Mouse (Mus musculus): ENCODE measurements at regions not wholly inside any gene's neighbourhood (a gene's known extent, or its start where the extent isn't known, plus 50 kb on each side); places are given as distances from the start of the nearest gene placed in this dataset.
A peak's percentile ranks its signal among the peaks of the same experiment; 100 is the strongest.

DNA sequence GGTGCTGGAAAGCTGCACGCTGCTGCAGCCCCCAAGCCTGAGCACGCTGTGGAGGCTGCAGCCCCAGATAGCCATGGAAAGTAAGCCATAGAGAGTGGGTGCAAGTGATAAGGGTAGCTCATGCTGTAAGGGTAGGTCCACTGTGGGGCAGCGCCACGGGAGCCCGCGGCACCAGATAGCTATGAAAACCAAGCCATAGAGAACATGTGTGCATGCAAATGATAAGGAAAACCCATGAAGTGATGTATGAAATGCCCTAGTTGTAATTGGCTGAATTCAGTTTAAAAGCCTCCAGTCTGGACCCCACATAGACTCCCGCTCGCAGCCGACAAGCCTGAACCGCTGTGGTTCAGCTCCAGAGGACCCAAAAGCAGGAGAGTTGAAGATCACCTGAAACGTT is 58.8 kb upstream of the L3mbtl3 start:
- no peak for DNase-seq (ENCODE audit: low spot score in 2 of 2)

DNA sequence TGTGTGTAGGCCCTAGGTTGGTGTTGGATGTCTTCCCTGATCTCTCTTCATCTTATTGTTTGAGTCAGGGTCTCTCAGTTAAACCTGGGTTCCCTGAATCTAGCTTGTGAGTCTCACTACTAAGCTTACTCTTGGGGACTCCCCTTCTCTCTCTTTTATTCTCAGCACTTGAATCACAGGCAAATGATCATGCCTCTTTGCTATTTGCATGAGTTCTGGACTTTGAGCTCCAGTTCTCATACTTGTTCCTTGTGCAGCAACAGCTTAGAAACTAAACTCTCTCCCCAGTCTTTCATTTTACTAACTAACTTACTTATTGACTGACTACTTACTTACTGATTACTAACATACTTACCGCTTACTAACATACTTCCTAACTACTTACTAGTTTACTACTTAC is 64.9 kb upstream of the L3mbtl3 start:
- DNase-seq (ENCODE audit: low spot score in 2 of 2) = no peak

DNA sequence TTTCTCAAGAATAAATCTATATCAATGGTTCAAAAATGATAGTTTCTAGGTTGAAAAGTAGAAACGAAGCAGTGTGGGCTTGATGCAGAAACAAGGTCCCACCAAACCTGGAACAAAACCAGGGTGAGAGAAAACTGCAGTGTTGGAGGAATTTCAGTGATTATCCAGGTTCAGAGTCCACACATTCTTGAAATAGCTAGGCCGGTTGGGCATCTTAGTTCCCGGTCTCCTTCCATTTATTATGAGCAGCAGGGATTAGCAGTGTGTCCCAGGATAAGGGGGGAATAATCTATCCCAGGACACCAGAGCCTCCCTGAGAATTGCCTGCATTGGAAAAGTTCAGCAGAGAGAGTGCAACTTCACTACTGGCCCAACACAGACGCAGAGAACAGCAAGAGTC is 108.5 kb upstream of the L3mbtl3 start:
- DNase-seq (ENCODE audit: low spot score in 2 of 2) = no peak

DNA sequence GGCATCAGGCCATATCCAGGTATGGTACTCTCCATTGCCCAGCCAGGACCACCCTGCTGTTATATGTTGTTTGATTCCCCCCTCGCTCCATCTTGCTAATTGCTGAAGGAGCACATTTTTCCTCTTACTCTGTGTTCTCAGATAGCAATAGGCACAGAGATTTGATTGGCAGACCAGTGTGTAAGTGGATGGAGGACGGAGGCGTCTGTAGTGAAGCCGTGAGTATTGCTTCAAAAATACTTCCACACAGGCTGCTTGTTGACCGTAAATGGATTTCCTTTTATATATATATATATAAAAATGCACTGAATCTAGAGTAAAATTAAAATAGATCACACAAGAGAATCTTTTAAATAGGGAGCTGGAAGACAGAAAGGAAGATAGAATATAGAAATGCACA is 115.6 kb upstream of the L3mbtl3 start:
- DNase-seq (ENCODE audit: low spot score in 2 of 2) = no peak

- no peak for DNase-seq (ENCODE audit: low spot score in 2 of 2)
These were observed 116.4 kb upstream of the L3mbtl3 start for GRCm38 (mm10) chr10:26492146-26492545.

- DNase-seq (ENCODE audit: low spot score in 2 of 2) = no peak
These were observed 117.2 kb upstream of the L3mbtl3 start for GRCm38 (mm10) chr10:26492856-26493484.

GRCm38 (mm10) chr10:26493801-26494200 is 118.0 kb upstream of the L3mbtl3 start:
- DNase-seq (ENCODE audit: low spot score in 2 of 2) = no peak

GRCm38 (mm10) chr10:26494380-26494781 is 118.6 kb upstream of the L3mbtl3 start:
- peak; percentile 50 to 55 for DNase-seq (ENCODE audit: low spot score in 2 of 2)

DNA sequence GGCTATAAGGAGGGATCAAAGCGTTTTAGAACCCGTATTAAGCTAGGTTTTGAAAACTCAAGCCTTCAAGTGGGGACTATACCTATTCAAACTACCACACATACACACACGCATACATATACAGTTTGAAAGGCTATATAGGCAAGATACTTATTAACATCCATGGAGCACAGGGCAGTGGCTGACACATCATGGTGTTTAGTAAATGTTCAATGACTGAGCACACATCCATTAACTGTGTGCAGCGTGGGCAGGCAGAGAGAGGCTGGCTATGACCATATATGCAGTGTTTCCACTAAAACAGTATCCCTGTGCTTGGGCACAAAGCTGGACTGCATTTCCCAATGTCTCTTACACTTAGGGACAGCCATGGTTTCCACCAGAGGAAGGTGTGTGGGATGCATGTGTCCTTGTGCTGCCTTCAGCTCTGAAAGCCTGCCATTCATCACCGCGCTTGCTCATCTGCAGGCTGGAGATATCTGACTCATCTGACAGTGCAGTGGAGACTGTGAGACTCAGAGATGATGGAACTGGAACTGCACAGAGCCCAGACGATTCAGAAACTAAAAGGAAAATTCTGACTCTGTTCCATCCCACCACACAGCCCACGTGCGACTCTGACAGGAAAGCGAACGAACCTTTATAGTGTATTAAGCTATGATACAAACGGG is 124.6 kb upstream of the L3mbtl3 start:
- peak; percentile 15 to 26 for DNase-seq (ENCODE audit: low spot score in 2 of 2)

- DNase-seq (ENCODE audit: low spot score in 2 of 2) = no peak
These were observed 145.1 kb upstream of the L3mbtl3 start for GRCm38 (mm10) chr10:26520879-26521278.

- no peak for DNase-seq (ENCODE audit: low spot score in 2 of 2)
These were observed 150.2 kb upstream of the L3mbtl3 start for GRCm38 (mm10) chr10:26525848-26526546.

DNA sequence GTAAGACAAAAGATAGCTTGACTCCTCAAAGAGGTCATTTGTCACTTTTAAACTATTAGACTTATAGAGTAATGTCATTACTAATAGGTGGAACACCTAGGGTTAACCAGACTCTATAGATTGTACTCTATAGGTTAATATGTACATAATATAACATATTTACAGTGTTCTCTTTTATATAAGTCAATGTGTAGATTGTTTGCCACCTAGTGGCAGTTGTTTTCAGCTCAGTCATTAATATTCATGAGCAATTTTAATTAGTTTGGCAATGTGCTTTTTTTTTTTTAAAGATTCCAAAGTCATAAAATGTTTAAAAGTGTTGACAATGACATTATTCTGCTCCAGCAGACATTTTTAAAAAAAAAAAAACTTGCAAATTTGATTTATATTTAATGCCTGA is 164.4 kb upstream of the L3mbtl3 start:
- DNase-seq (ENCODE audit: low spot score in 2 of 2) = no peak

- no peak for DNase-seq (ENCODE audit: low spot score in 2 of 2)
These were observed 168.3 kb upstream of the L3mbtl3 start for GRCm38 (mm10) chr10:26544061-26544460.

- peak in 1 of 2 experiments; percentile 9 for DNase-seq (ENCODE audit: low spot score in 2 of 2)
These were observed 169.0 kb upstream of the L3mbtl3 start for GRCm38 (mm10) chr10:26544796-26545195.

- no peak for DNase-seq (ENCODE audit: low spot score in 2 of 2)
These were observed 180.5 kb upstream of the L3mbtl3 start for GRCm38 (mm10) chr10:26556246-26556645.

DNA sequence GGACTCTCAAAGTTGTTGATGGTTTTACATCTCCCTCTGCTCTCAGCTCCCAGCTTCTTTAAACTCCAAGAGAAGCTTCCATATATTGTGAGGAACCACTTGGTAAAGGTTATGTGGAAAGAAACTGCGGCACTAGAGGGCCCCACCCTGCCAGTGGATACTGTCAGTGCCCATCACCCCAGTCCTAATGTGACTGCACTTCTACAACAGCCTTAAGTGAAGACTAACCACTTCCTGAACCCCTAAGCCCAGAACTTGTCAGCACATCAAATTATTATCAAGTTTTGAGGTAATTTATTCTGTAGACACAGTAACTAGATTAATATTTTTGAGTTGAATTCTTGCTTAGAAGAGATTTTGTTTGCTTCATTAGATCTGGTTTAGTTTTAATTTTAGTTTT is 182.3 kb upstream of the L3mbtl3 start:
- no peak for DNase-seq (ENCODE audit: low spot score in 2 of 2)

DNA sequence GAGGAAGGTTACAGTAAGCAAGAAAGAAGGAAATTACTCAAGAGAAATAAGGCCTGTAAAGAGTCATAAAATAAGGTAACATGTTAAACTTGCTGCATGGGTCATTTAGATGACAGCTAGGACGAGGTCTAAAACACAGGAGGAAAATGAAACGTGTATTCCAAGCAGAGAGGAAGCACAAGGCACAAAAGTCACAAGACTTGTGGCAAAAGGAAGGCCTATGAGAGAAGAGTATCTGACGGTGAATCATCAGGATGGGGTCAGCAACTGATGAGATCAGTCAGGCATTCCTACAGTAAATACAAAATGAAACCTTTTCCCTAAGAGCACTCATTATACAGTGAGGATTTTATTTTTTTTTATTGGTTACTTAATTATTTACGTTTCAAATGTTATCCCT is 183.6 kb upstream of the L3mbtl3 start:
- no peak for DNase-seq (ENCODE audit: low spot score in 2 of 2)

GRCm38 (mm10) chr10:26560456-26560855 is 184.7 kb upstream of the L3mbtl3 start:
- no peak for DNase-seq (ENCODE audit: low spot score in 2 of 2)

DNA sequence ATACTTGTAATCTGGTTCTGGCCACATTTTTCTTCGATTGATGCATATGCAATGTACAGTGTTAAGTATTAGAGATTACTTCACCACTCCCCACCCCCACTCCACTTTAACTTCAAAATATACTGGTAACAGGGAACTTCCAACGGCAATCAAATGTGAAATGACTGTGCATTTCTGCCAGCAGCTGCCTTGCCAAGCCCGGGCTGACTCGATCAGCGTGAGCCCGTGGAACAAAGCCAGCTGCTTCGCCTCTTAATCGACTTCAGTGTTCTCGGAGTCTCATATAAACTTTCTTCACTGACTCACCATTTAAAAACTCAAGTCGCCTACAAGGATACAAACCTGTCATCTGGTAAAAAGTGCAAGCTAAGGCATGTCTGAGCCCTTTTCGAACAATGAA is 188.7 kb upstream of the L3mbtl3 start:
- DNase-seq (ENCODE audit: low spot score in 2 of 2) = peak; percentile 22 to 47

- no peak for DNase-seq (ENCODE audit: low spot score in 2 of 2)
These were observed 185.6 kb upstream of the Arhgap18 start for GRCm38 (mm10) chr10:26567613-26568012.

GRCm38 (mm10) chr10:26570468-26570867 is 182.8 kb upstream of the Arhgap18 start:
- no peak for DNase-seq (ENCODE audit: low spot score in 2 of 2)

DNA sequence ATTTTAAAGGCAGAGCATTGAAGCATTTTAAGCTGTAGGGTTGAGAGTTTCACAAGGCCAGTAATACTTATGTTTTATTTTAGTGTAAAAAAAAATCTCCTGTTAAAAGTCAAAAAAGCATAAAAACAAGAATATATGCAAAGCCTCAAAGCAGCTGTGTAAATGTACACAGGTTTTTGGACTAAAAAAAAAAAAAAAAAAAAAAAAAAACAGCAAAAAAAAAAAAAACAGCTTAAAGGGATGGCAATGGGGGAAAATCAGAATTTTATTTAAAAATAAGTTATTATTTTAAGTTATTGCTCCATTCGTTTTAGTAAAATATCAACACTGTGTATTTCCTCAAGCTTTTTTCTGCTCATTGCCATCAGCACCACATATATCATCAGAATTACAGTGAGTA is 181.8 kb upstream of the Arhgap18 start:
- no peak for DNase-seq (ENCODE audit: low spot score in 2 of 2)

All from adrenal gland, adult 18-20 months (tissue).